Mouse (Mus musculus) embryo, embryonic 10.5 days (tissue): ENCODE measurements around the gene Fam25c.

ENCODE experiments used
- DNase-seq: peaks from one replicate; pipeline ENCODE4 v3.0.0-alpha.2; 2015; ENCODE audit warnings: low spot score

Gene Fam25c

DNA sequence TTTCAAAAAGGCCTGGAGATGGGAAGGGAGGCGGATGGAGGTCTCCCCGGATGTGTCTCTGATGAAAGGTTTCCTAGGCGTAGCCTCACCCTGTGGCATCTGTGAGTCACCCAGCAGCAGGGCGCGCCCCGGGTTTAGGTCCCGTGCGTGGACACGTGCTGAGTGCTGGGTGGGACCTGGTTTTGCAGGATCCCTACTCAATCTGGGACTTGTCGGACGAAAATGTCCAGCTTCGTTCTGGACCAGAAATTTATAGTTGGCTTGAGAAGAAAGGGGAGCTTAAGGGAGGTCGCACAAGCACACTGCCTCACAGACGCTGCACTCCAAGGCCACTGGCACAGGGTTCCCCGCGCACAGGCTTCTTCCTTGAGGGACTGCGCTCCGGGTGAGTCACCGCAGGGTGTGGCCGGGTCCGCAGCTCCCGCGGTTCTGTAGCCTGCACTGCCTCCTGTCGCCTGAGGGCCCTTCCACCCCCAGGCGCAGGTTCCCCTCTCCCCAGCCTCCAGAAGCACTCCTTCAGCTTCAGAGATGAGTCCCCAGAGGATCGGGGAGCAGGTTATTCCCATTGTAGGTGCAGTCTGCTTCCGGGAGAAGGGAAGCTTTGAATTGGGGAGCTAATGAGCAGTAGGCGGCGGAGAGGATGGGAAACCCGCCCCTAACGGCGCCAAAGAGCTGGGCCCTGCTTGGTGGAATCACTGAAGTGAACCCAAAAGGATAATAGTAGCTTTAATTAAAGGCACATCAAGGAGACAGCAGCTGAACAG lies 8.4 kb upstream of the Fam25c start:
- DNase-seq = peak; percentile 61

DNA sequence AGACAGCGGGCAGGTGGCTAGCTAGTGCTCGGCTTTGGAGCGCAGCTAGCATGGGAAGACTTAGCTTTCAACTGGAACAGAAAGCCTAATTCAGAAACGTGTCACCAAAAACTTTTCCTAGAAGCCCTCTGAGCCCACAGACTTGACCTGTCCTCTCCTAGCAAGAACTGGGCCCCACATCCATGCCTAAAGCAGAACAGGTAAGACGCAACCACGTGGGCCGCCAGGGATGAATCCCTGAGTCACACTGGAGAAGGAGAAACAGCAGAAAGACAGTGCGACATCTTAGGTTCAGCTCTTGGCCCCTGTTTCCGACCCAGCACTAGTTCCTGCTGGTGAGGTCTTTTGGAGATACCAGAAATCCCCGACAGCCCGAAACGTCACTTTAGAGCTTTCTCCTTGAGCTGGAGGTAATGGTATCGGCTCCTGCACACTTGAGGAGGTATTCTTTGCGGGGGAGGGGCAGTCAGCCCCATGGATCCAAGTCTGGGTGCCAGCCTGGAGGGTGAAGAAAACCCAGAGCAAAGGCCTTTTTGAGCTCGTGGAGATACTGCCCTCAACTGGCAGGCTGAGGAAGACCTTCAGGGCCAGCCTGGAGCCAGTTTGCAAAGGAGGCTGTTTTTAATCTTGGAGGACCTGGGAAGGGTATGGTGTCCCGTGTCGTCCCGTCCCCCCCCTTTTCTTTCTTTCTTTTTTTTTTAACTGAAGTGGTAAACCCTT lies 7.7 kb upstream of the Fam25c start:
- peak; percentile 82 for DNase-seq

DNA sequence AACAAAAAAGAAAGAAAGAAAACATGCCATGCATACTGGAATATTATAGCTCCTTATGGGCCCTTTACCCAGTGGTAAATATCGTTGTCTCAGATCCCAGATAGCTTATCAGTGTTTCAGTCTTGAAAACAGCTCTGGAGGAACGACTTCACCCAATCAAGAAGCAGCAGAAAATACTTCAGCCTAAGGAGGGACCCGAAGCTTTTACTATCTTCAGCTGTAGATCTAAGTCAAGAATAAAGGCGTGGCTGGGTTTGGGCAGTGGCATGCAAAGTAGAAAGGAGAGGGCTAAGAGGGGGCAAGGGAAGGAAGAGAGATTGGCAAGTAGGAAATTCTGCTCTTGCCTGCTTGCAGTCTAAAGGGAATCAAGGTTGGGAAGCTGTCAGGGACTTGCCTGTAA lies 6.9 kb upstream of the Fam25c start:
- no peak for DNase-seq

GRCm38 (mm10) chr14:34360251-34360650 lies 5.0 kb upstream of the Fam25c start:
- DNase-seq = no peak

GRCm38 (mm10) chr14:34359676-34360244 lies 4.5 kb upstream of the Fam25c start:
- DNase-seq = no peak

- DNase-seq = no peak
Observed at GRCm38 (mm10) chr14:34357671-34358455, 2.6 kb upstream of the Fam25c start.

DNA sequence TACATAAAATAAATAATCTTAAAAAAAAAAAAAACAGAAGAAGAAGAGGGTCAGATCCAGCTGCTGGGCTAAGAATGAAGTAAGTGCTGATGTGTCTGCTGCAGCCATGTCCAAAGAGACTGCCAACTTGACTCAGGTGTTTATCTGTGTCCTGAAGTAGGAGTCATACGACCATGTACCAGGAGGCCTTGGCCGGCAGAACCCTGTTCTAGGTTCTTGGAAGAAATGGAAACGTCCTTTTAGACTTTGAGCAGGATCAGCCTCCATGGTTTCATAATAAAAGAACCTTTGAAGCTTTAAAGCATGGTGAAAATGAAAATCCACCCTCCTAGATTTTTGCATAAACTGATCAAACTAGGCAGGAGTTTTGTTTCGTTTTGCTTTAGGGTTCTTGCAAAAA lies 777 bp downstream of the Fam25c start:
- no peak for DNase-seq

GRCm38 (mm10) chr14:34353326-34353725 lies 1.9 kb downstream of the Fam25c start:
- no peak for DNase-seq

DNA sequence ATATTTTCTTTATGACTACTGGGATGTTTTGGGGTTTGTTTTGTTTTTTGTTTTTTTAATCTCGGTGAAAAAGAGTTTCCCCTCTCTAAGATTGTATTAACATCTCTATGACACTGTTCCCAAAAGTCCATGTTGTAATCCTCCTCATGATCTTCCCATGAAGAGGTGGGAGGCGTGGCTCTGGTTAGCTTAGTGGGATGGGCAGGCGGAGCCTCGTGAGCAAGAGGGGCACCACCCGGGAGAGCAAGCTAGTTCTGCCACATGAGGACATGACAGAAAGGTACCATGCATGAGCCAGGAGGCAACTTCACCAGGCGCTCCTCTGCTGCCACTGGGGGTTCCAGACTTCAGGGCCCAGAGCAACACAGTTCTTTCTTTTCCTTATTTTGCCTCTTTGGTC lies 2.7 kb downstream of the Fam25c start:
- DNase-seq = no peak

- DNase-seq = no peak
Observed at GRCm38 (mm10) chr14:34351660-34352059, 3.6 kb downstream of the Fam25c start.

GRCm38 (mm10) chr14:34349007-34349406 lies 6.2 kb downstream of the Fam25c start:
- DNase-seq = no peak

DNA sequence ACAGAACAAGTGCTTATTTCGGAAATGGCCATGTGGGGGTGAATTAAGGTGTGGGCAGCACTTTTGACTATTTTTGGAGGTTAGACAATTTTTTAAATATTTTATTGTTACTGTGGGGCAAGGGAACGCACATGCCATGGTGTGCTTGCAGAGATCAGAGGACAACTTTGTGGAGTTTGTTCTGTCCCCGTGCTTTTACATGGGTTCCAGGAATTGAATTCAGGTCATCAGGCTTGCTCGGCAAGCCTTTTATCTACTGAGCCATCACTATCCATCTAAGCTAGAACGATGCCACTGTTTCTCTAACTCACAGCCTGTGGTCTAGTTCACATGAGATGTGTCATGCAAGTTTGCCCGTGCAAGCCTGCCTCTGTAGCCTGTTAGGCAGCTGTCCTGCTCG lies 6.9 kb downstream of the Fam25c start:
- DNase-seq = no peak

- DNase-seq = no peak
Observed at GRCm38 (mm10) chr14:34347084-34347483, 8.1 kb downstream of the Fam25c start.

GRCm38 (mm10) chr14:34345771-34346566 lies 9.3 kb downstream of the Fam25c start:
- peak; percentile 36 for DNase-seq

GRCm38 (mm10) chr14:34344361-34344760 lies 10.9 kb downstream of the Fam25c start:
- no peak for DNase-seq

DNA sequence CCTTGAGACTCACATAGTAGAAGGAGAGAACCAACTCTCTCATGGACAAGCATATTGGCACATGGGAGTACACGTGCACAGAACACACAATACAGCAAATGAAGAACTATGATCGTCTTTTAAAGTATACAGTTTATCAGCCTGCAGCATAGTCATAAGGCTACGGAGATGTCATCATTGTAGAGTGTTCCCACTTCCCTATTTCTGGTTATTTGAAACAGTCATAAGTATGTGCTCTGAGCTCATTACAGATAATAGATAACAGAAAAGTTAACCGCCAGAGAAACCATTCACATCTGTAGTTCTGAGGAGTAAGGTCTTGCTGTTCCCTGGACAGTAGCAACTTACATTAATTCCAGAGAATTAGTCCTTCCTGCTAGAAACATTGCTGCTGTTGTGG lies 12.2 kb downstream of the Fam25c start:
- no peak for DNase-seq

- DNase-seq = no peak
Observed at GRCm38 (mm10) chr14:34341993-34342392, 13.2 kb downstream of the Fam25c start.

GRCm38 (mm10) chr14:34339446-34339845 lies 15.8 kb downstream of the Fam25c start:
- no peak for DNase-seq

GRCm38 (mm10) chr14:34332476-34332875 lies 22.8 kb downstream of the Fam25c start:
- no peak for DNase-seq

DNA sequence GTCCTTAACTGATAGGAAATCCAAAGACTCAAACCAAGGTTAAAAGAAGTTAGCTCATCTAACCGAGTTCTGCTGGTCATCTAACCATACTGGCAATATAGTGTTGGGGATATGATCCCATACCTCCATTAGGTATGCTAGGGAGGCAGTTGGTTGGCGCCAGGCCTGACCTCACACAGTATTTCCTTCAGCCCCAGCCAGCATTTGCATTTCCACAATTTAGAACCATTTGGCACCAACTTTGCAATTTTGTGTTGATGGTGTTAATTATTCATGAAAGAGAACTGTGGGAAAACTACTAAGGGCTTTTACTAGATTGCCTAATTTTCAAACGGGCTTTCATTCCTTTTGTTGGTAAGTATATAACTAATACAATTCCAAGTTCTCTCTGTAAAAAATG lies 23.3 kb downstream of the Fam25c start:
- no peak for DNase-seq

- DNase-seq = no peak
Observed at GRCm38 (mm10) chr14:34330657-34331158, 24.5 kb downstream of the Fam25c start.
